Mouse (Mus musculus) gastrocnemius, postnatal 14 days (tissue): ENCODE measurements around the gene Eif3k. TPM values are rescaled to one million over a fixed set of nuclear protein-coding genes. Genes with fewer than 3 reads are reported as not detected.
"Not testable (repeated sequence)": the region's sequence is repeated elsewhere in the genome, so short reads cannot be mapped to it uniquely, and the experiment has no call there.

ENCODE experiments used
- DNase-seq: peaks from one replicate; pipeline ENCODE4 v3.0.0; 2021; ENCODE audit warnings: mixed read lengths
- intact Hi-C: fragments of 180-260 bp; cut with DNase I; formaldehyde crosslinking; loops from one replicate; pipeline ENCODE4 v1.15.1; 2025; ENCODE audit warnings: low total_unique reads
- total RNA-seq, 2 experiments: library from RNA; stranded (reverse); gene quantifications; 2 replicates each; pipeline ENCODE4 v1.2.3; 2021

The Eif3k gene
- total RNA-seq, 2 experiments from 2014 or later = 142 to 147 TPM

- intact Hi-C loops = no loop called here
These were observed 11.3 kb upstream of the Eif3k start for GRCm38 (mm10) chr7:28992997-28993396.

GRCm38 (mm10) chr7:28991616-28992015, 10.0 kb upstream of the Eif3k start:
- DNase-seq = no peak
- intact Hi-C loops = no loop called here

More at GRCm38 (mm10) chr7:28992997-28993396, 11.3 kb upstream of the Eif3k start:
- DNase-seq = no peak

- intact Hi-C loops = no loop called here
- DNase-seq = no peak
These were observed 9.2 kb upstream of the Eif3k start for GRCm38 (mm10) chr7:28990766-28991273.

- intact Hi-C loops = no loop called here
- no peak for DNase-seq
These were observed 3.5 kb upstream of the Eif3k start for GRCm38 (mm10) chr7:28985207-28985606.

- intact Hi-C loops = no loop called here
- no peak for DNase-seq
These were observed 2.8 kb upstream of the Eif3k start for GRCm38 (mm10) chr7:28984452-28984851.

- DNase-seq = no peak
- intact Hi-C loops = no loop called here
These were observed 2.2 kb upstream of the Eif3k start for GRCm38 (mm10) chr7:28983849-28984248.

GRCm38 (mm10) chr7:28983141-28983564, 1.5 kb upstream of the Eif3k start:
- no peak for DNase-seq
- intact Hi-C loops = no loop called here

- intact Hi-C loops = no loop called here
- DNase-seq = peak; percentile 36
These were observed 780 bp upstream of the Eif3k start for GRCm38 (mm10) chr7:28982274-28983013.

GRCm38 (mm10) chr7:28977556-28977955, 4.1 kb downstream of the Eif3k start:
- no peak for DNase-seq
- intact Hi-C loops = no loop called here

- intact Hi-C loops = no loop called here
- DNase-seq = no peak
These were observed 8.6 kb downstream of the Eif3k start for GRCm38 (mm10) chr7:28973025-28973424.

GRCm38 (mm10) chr7:28972542-28972985, 9.1 kb downstream of the Eif3k start:
- DNase-seq = peak; percentile 81
- intact Hi-C loops = no loop called here

GRCm38 (mm10) chr7:28971770-28972269, 9.8 kb downstream of the Eif3k start:
- DNase-seq = peak; percentile 56
- intact Hi-C loops = no loop called here

GRCm38 (mm10) chr7:28971029-28971428, 10.6 kb downstream of the Eif3k start:
- DNase-seq = no peak

GRCm38 (mm10) chr7:28969672-28970394, 11.8 kb downstream of the Eif3k start:
- intact Hi-C loops = loop anchor here (5.0 kb wide), 1 partner anchor 53 kb away; no protein-coding TSS in a partner anchor
- peak; percentile 50 for DNase-seq

More at GRCm38 (mm10) chr7:28971029-28971428, 10.6 kb downstream of the Eif3k start:
- intact Hi-C loops = no loop called here

- intact Hi-C loops = loop anchor here (5.0 kb wide), 1 partner anchor 52 kb away; no protein-coding TSS in a partner anchor
- DNase-seq = no peak
These were observed 12.4 kb downstream of the Eif3k start for GRCm38 (mm10) chr7:28969271-28969670.

GRCm38 (mm10) chr7:28968120-28968519, 13.5 kb downstream of the Eif3k start:
- DNase-seq = not testable (repeated sequence)
- intact Hi-C loops = loop anchor here (5.0 kb wide), 1 partner anchor 51 kb away; no protein-coding TSS in a partner anchor

GRCm38 (mm10) chr7:28966751-28967505, 14.7 kb downstream of the Eif3k start:
- intact Hi-C loops = loop anchor here (5.0 kb wide), 1 partner anchor 50 kb away; no protein-coding TSS in a partner anchor
- no peak for DNase-seq

- intact Hi-C loops = loop anchor here (5.0 kb wide), 1 partner anchor 49 kb away; no protein-coding TSS in a partner anchor
- no peak for DNase-seq
These were observed 15.5 kb downstream of the Eif3k start for GRCm38 (mm10) chr7:28966181-28966580.

- intact Hi-C loops = loop anchor here (5.0 kb wide), 1 partner anchor 48 kb away; no protein-coding TSS in a partner anchor
- no peak for DNase-seq
These were observed 16.3 kb downstream of the Eif3k start for GRCm38 (mm10) chr7:28965346-28965840.
